Mouse (Mus musculus) liver, postnatal 0 days (tissue): Measurements from ENCODE around the gene Eid2. TPM values are rescaled to one million over a fixed set of nuclear protein-coding genes. Genes with fewer than 3 reads are reported as not detected.

Experiments used
- ATAC-seq: fragments of 200-750 bp; cut with Nextera tagmentation; 2 replicates; pipeline ENCODE4 v1.8.0; 2017; ENCODE audit warnings: mild to moderate bottlenecking, moderate library complexity
- DNase-seq: peaks from one replicate; pipeline ENCODE4 v3.0.0-alpha.2; 2016
- H3K27ac ChIP-seq: fragments of 300-500 bp; sonication (generic); 2 replicates; pipeline ENCODE4 v1.5.1; 2014; ENCODE audit warnings: antibody characterized with exemption, moderate library complexity, mild to moderate bottlenecking, low read depth
- H3K27me3 ChIP-seq: fragments of 300-500 bp; sonication (generic); 2 replicates; pipeline ENCODE4 v1.6.1; 2014; ENCODE audit warnings: low read length, control low read depth, mixed read lengths; ENCODE audit not compliant: insufficient read depth
- H3K36me3 ChIP-seq: fragments of 300-500 bp; sonication (generic); replicated peaks from 2 replicates; pipeline ENCODE4 v1.6.1; 2014; ENCODE audit warnings: mild to moderate bottlenecking, control low read depth, low read length, moderate library complexity, mixed read lengths; ENCODE audit not compliant: insufficient read depth
- H3K4me1 ChIP-seq: fragments of 300-500 bp; sonication (generic); 2 replicates; pipeline ENCODE4 v1.6.1; 2014; ENCODE audit warnings: antibody characterized with exemption, mild to moderate bottlenecking, control low read depth; ENCODE audit not compliant: insufficient read depth
- H3K4me2 ChIP-seq: fragments of 300-500 bp; sonication (generic); 2 replicates; pipeline ENCODE4 v1.6.1; 2014; ENCODE audit warnings: low read depth, mild to moderate bottlenecking, low read length, moderate library complexity, mixed read lengths
- H3K4me3 ChIP-seq: fragments of 300-500 bp; sonication (generic); 2 replicates; pipeline ENCODE4 v1.5.1; 2014; ENCODE audit warnings: low read depth, low read length
- H3K9ac ChIP-seq: fragments of 300-500 bp; sonication (generic); replicated peaks from 2 replicates; pipeline ENCODE4 v1.6.1; 2014; ENCODE audit warnings: mild to moderate bottlenecking, moderate library complexity
- H3K9me3 ChIP-seq: fragments of 300-500 bp; sonication (generic); 2 replicates; pipeline ENCODE4 v1.6.1; 2016; ENCODE audit warnings: mild to moderate bottlenecking, control low read depth, low read length, mixed read lengths
- CTCF ChIP-seq: sonication (generic); IDR thresholded peaks from 2 replicates; pipeline ENCODE4 v1.5.1; 2016; ENCODE audit warnings: antibody characterized with exemption, low read depth
- EP300 ChIP-seq: IDR thresholded peaks from 2 replicates; pipeline ENCODE4 v1.6.1; 2016; ENCODE audit warnings: antibody characterized with exemption, low read depth, mild to moderate bottlenecking
- WGBS: fragments of 180-500 bp; shearing (Covaris S2); extraction: QIAGEN DNeasy Blood & Tissue Kit; methylation state at CpG from one replicate; pipeline ENCODE4 v1.1.7; 2014; ENCODE audit not compliant: insufficient replicate concordance; 5-methylcytosine and 5-hydroxymethylcytosine counted together
- polyA plus RNA-seq: library from polyadenylated mRNA; unstranded; fragments of >200 nt; fragmentation: Nextera tagmentation; extraction: Ambion mirVana; gene quantifications from 2 replicates; pipeline ENCODE4 v1.2.1, GENCODE M21; 2015

The Eid2 gene
- polyA plus RNA-seq, 1 experiment from 2014 or later = 1.4 TPM

- H3K36me3 ChIP-seq = no peaks in the 10 kb centered on the region
- H3K4me1 ChIP-seq = no peaks in the 10 kb centered on the region
- peak overlapping the region; percentile 54 for H3K4me3 ChIP-seq
- WGBS = 29% methylated on average over 16 of the region's 16 CpGs
- H3K9me3 ChIP-seq = no peaks in the 10 kb centered on the region
- TF ChIP-seq EP300 (no peak), CTCF (no peak)
- DNase-seq (no peak), ATAC-seq (no peak)
- H3K4me2 ChIP-seq = peak overlapping the region; percentile 72
- peak overlapping the region; percentile 68 for H3K9ac ChIP-seq
- H3K27me3 ChIP-seq = peaks cover 8% of the 10 kb centered on the region; the same call in 1 of the 2 replicates
- H3K27ac ChIP-seq = no peak overlapping the region
Measured at GRCm38 (mm10) chr7:28268576-28268975, 895 bp downstream of the Eid2 start.

- TF ChIP-seq EP300 (no peak), CTCF (peak; percentile 32; the same call in 1 of the 2 replicates)
- ATAC-seq = no peak
- whole genome bisulfite sequencing = 86% methylated on average over 12 of the region's 12 CpGs
Measured at GRCm38 (mm10) chr7:28269355-28269754, 1.7 kb downstream of the Eid2 start.

GRCm38 (mm10) chr7:28271761-28272160, 4.1 kb downstream of the Eid2 start:
- H3K4me3 ChIP-seq = no peak overlapping the region
- peaks cover 8% of the 10 kb centered on the region; the same call in 1 of the 2 replicates for H3K27me3 ChIP-seq
- WGBS = 56% methylated on average over 3 of the region's 3 CpGs
- H3K4me2 ChIP-seq = no peak overlapping the region
- H3K4me1 ChIP-seq = no peaks in the 10 kb centered on the region
- no peak overlapping the region for H3K9ac ChIP-seq
- H3K9me3 ChIP-seq = no peaks in the 10 kb centered on the region
- DNase-seq (no peak), ATAC-seq (no peak)
- H3K27ac ChIP-seq = no peak overlapping the region
- TF ChIP-seq CTCF = peak; percentile 35
- TF ChIP-seq EP300 = no peak
- no peaks in the 10 kb centered on the region for H3K36me3 ChIP-seq

More at GRCm38 (mm10) chr7:28269355-28269754, 1.7 kb downstream of the Eid2 start:
- no peak for DNase-seq
- H3K9ac ChIP-seq = no peak overlapping the region
- H3K27ac ChIP-seq = no peak overlapping the region
- no peaks in the 10 kb centered on the region for H3K9me3 ChIP-seq
- no peak overlapping the region for H3K4me2 ChIP-seq
- peaks cover 8% of the 10 kb centered on the region; the same call in 1 of the 2 replicates for H3K27me3 ChIP-seq
- no peak overlapping the region for H3K4me3 ChIP-seq
- no peaks in the 10 kb centered on the region for H3K36me3 ChIP-seq
- no peaks in the 10 kb centered on the region for H3K4me1 ChIP-seq

GRCm38 (mm10) chr7:28277237-28277614, 9.5 kb downstream of the Eid2 start:
- peaks cover 6% of the 10 kb centered on the region for H3K4me1 ChIP-seq
- no peak overlapping the region for H3K9ac ChIP-seq
- peak overlapping the region; percentile 67 for H3K4me3 ChIP-seq
- H3K36me3 ChIP-seq = no peaks in the 10 kb centered on the region
- no peak overlapping the region for H3K27ac ChIP-seq
- H3K9me3 ChIP-seq = no peaks in the 10 kb centered on the region
- 50% methylated on average over 8 of the region's 8 CpGs for WGBS
- DNase-seq (no peak), ATAC-seq (no peak)
- no peaks in the 10 kb centered on the region for H3K27me3 ChIP-seq
- TF ChIP-seq EP300 (no peak), CTCF (no peak)
- no peak overlapping the region for H3K4me2 ChIP-seq

- 3% methylated on average over 65 of the region's 68 CpGs for WGBS
- no peaks in the 10 kb centered on the region for H3K27me3 ChIP-seq
- ATAC-seq = peak; percentile 85
- DNase-seq = peak; percentile 95
- peaks cover 6% of the 10 kb centered on the region for H3K4me1 ChIP-seq
- no peaks in the 10 kb centered on the region for H3K36me3 ChIP-seq
- peak within 1 kb of the TSS; percentile 67 for H3K4me3 ChIP-seq
- H3K27ac ChIP-seq = peak within 1 kb of the TSS; percentile 73
- TF ChIP-seq EP300 (no peak), CTCF (peak; percentile 98)
- H3K9me3 ChIP-seq = no peaks in the 10 kb centered on the region
- H3K4me2 ChIP-seq = peak within 1 kb of the TSS; percentile 93
- peak within 1 kb of the TSS; percentile 81 for H3K9ac ChIP-seq
Measured at GRCm38 (mm10) chr7:28277615-28278278, 10.1 kb downstream of the Eid2 start, which contains the start of gene Eid2b. Gene Eid2b, plus strand, starts transcription at chr7:28277739.

- Histone ChIP-seq H3K9ac (peak overlapping the region; percentile 81), H3K27ac (peak overlapping the region; percentile 73; the same call in 1 of the 2 replicates), H3K4me1 (peaks cover 6% of the 10 kb centered on the region), H3K36me3 (no peaks in the 10 kb centered on the region), H3K27me3 (no peaks in the 10 kb centered on the region), H3K4me3 (peak overlapping the region; percentile 67), H3K9me3 (no peaks in the 10 kb centered on the region), H3K4me2 (peak overlapping the region; percentile 93)
- ATAC-seq (no peak), DNase-seq (no peak)
- no peak for TF ChIP-seq EP300
- no peak for TF ChIP-seq CTCF
- 87% methylated on average over 7 of the region's 7 CpGs for WGBS
Measured at GRCm38 (mm10) chr7:28278279-28278652, 10.6 kb downstream of the Eid2 start.
